Mouse (Mus musculus) central nervous system, embryonic 14 days (tissue): Measurements from ENCODE around the gene Tinagl1. TPM values are rescaled to one million over a fixed set of nuclear protein-coding genes. Genes with fewer than 3 reads are reported as not detected.

ENCODE experiments used
- polyA plus RNA-seq: library from polyadenylated mRNA; depleted of rRNA; stranded (reverse); fragments of >200 nt; gene quantifications from 2 replicates; pipeline ENCODE4 v1.2.3, GENCODE M21; 2012; rRNA removed

Tinagl1 gene
- polyA plus RNA-seq, result 5.7 and 11.3 TPM in 2 replicates

DNA sequence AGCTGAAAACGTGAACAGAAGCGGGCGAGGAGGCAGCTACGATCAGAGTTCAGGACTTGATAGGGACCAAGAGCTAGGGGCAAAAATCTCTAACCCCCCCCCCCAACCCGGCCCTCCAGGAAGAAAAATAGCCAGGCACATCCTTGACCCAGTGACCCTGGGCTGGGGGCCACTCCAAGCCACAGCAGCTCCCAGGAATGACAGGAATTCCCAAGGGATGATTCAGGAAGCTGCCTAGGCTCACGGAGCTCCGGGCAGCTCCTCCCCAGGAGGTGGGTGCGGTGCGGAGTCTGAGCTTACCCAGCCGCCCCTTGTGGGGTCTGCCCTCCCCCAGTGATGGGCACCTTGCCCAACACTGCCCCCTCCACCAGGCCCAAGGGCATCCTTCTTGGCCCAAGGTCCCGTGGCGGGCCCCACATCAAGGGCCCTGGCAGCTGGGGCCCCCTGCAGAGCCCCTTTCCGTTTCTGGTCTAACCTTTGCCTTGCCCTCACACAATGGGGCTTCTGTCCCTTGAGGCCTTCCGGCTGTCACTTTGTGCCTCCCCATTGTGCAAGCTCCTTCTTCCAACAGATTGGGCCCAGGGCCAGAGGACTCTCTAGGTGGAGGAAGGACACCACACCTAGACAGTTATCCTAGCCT lies at the start of gene Tinagl1:
Tinagl1 (minus strand) TSS at position 51 of the 640 bp plus-strand sequence.

DNA sequence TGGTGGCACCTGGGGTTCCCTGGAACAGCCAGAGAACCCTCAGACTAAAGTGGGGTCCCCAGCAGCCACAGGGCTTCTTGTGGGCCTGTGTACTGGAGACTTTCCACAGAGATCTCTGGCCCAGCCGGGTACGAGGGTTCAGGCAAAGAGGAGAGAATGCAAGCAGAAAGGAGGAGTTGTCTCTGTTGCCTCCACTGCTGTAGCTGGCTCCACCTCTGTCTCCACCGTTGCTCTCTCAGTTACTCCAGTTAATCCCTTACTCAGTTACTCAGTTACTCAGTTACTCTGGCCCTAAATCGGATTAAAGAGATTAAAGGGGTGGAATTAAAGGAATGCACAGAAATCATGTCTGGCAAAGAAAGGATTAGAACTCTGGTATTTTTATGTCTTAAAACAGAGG lies 47.3 kb upstream of the Tinagl1 start, which contains the start of gene Gm853:
Gm853 (minus strand) TSS at position 223 of the 400 bp plus-strand sequence.

DNA sequence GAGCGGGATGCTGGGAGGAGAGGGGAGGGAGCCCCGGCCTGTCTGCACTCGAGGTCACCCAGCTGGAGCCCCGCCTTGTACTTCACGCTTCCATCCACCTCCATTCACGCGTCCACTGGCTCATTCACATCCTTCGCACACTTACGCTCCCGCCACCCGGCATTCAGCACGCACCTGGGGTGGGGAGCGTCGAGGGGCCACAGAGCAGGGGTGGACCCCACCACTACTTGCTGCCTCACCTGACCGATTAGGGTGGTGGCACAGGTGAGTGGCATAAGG lies 35.8 kb downstream of the Tinagl1 start, which contains the start of gene Hcrtr1:
Hcrtr1 (minus strand) TSS at position 146 of the 279 bp plus-strand sequence.

Other genes with a start within 250 kb of the Tinagl1 start
- 0.06 and 0.09 TPM in 2 replicates for gene Spocd1, start 245.9 kb downstream of the Tinagl1 start, polyA plus RNA-seq
- gene Adgrb2, start 190.3 kb downstream of the Tinagl1 start, polyA plus RNA-seq, result 111 and 112 TPM in 2 replicates
- gene Col16a1, start 127.3 kb downstream of the Tinagl1 start, polyA plus RNA-seq, result 32.1 and 90.1 TPM in 2 replicates
- gene Pef1, start 72.6 kb downstream of the Tinagl1 start, polyA plus RNA-seq, result 53.2 and 56.4 TPM in 2 replicates
- 1.1 and 1.5 TPM in 2 replicates for gene Hcrtr1, start 35.8 kb downstream of the Tinagl1 start, polyA plus RNA-seq
- gene Gm853, start 47.3 kb upstream of the Tinagl1 start, polyA plus RNA-seq, result 0.51 and 0.68 TPM in 2 replicates
- gene Serinc2, start 104.1 kb upstream of the Tinagl1 start, polyA plus RNA-seq, result 86.4 and 91.5 TPM in 2 replicates
- gene Fabp3, start 133.5 kb upstream of the Tinagl1 start, polyA plus RNA-seq, result 100 and 104 TPM in 2 replicates
- 0.41 and 0.55 TPM in 2 replicates for gene Gm10570, start 133.6 kb upstream of the Tinagl1 start, polyA plus RNA-seq
- gene Zcchc17, start 184.8 kb upstream of the Tinagl1 start, polyA plus RNA-seq, result 35.0 and 40.6 TPM in 2 replicates
- 94.0 and 103 TPM in 2 replicates for gene Snrnp40, start 185.0 kb upstream of the Tinagl1 start, polyA plus RNA-seq